In the genomic region with DNA sequence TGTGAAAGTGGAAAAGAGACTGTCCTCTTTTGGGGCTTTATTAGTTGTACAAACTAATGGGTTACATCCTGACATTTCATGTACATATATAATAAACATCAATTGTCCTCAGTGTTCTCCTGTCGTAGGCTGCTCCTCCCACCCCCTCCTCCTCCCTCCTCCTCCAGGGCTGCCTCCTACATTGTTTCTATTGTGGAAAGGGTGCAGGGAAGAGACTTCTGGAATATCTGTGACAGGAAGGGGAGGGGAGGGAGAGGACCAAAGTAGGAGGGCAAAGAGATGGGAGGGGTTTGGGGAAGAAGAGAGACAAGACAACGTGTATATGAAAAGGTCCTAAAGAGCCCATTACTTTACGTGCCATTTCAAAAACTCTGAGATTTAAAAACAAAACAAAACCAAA, we compare ENCODE assay signal across 21 mouse cellular contexts.
A peak's percentile ranks its signal among the peaks of the same experiment; 100 is the strongest.
DNase-seq lines count a peak whose midpoint lies in the region; ATAC-seq and TF ChIP-seq lines count a peak whose summit lies in the region.
"Had no signal": no experiment of that assay in that cellular context is flagged by ENCODE, and none has a peak within 500 bp of the region (broad histone marks: within the 10 kb centered on the region; RNA-seq: fewer than 3 reads in every experiment).

No protein-coding gene starts in this region.

- DNase-seq in kidney, postnatal 25 days = no peak
- DNase-seq in stomach, postnatal 0 days (ENCODE audit: low spot score) = no peak
- DNase-seq: adrenal gland, postnatal 10 days; cerebellum, adult 18-20 months; cerebellum, postnatal 25 days; gastrocnemius, adult 2 months; layer of hippocampus, adult 9-11 months; liver, embryonic 13.5 days; right cerebral cortex, adult 18-20 months; right cerebral cortex, postnatal 4 days; thymus, adult 18-20 months had no signal

- no peaks in the 10 kb centered on the region for H3K36me3 ChIP-seq in forebrain, embryonic 15.5 days
- H3K36me3 ChIP-seq in forebrain, embryonic 12.5 days (replicated peaks) = no peaks in the 10 kb centered on the region
- H3K36me3 ChIP-seq in kidney, embryonic 15.5 days = no peaks in the 10 kb centered on the region
- no peaks in the 10 kb centered on the region for H3K36me3 ChIP-seq in stomach, embryonic 16.5 days (ENCODE audit: control insufficient read depth, insufficient read depth, low read length)
- no peaks in the 10 kb centered on the region for H3K36me3 ChIP-seq in stomach, postnatal 0 days (ENCODE audit: control insufficient read depth, insufficient read depth, low read length)
- H3K36me3 ChIP-seq: embryonic facial prominence, embryonic 12.5 days; heart, embryonic 10.5 days; limb, embryonic 13.5 days; liver, embryonic 13.5 days; neural tube, embryonic 13.5 days had no signal

- H3K9me3 ChIP-seq in forebrain, embryonic 15.5 days = no peaks in the 10 kb centered on the region
- no peaks in the 10 kb centered on the region for H3K9me3 ChIP-seq in forebrain, embryonic 12.5 days
- no peaks in the 10 kb centered on the region for H3K9me3 ChIP-seq in kidney, embryonic 15.5 days (replicated peaks)
- H3K9me3 ChIP-seq in stomach, embryonic 16.5 days (replicated peaks; ENCODE audit: control insufficient read depth, low read length) = no peaks in the 10 kb centered on the region
- no peaks in the 10 kb centered on the region for H3K9me3 ChIP-seq in stomach, postnatal 0 days (ENCODE audit: control insufficient read depth, low read length)
- H3K9me3 ChIP-seq: embryonic facial prominence, embryonic 12.5 days; heart, embryonic 10.5 days; limb, embryonic 13.5 days; liver, embryonic 13.5 days; neural tube, embryonic 13.5 days had no signal

- 23% methylated on average over 3 of the region's 3 CpGs for WGBS in forebrain, embryonic 15.5 days
- WGBS in forebrain, embryonic 12.5 days = 37% methylated on average over 3 of the region's 3 CpGs
- 29% methylated on average over 3 of the region's 3 CpGs for WGBS in kidney, embryonic 15.5 days
- WGBS in stomach, embryonic 16.5 days = 31% methylated on average over 3 of the region's 3 CpGs
- 31% methylated on average over 3 of the region's 3 CpGs for WGBS in stomach, postnatal 0 days

- TF ChIP-seq CTCF in stomach, postnatal 0 days (IDR thresholded peaks at IDR 0.05; ENCODE audit: low read depth) = no peak

- no peak for TF ChIP-seq EP300 in stomach, postnatal 0 days (optimal IDR thresholded peaks at IDR 0.05)

- H3K27me3 ChIP-seq in forebrain, embryonic 15.5 days = no peaks in the 10 kb centered on the region
- no peaks in the 10 kb centered on the region for H3K27me3 ChIP-seq in forebrain, embryonic 12.5 days
- H3K27me3 ChIP-seq in kidney, embryonic 15.5 days = no peaks in the 10 kb centered on the region
- H3K27me3 ChIP-seq in stomach, embryonic 16.5 days (ENCODE audit: control insufficient read depth, insufficient read depth, low read length) = no peaks in the 10 kb centered on the region
- no peaks in the 10 kb centered on the region for H3K27me3 ChIP-seq in stomach, postnatal 0 days (ENCODE audit: control insufficient read depth, insufficient read depth, low read length)
- H3K27me3 ChIP-seq: embryonic facial prominence, embryonic 12.5 days; limb, embryonic 13.5 days; liver, embryonic 13.5 days; neural tube, embryonic 13.5 days had no signal

- ATAC-seq in forebrain, embryonic 15.5 days (replicated peaks) = 0 out of 2 replicates have a peak, but pooled peaks have one; percentile 48
- ATAC-seq in forebrain, embryonic 12.5 days (ENCODE audit: low FRiP score) = no peak
- peak; percentile 56; the same call in 1 of the 2 replicates for ATAC-seq in kidney, embryonic 15.5 days (replicated peaks; ENCODE audit: low FRiP score)
- ATAC-seq in stomach, embryonic 16.5 days (ENCODE audit: insufficient read depth, low FRiP score) = no peak
- ATAC-seq in stomach, postnatal 0 days (ENCODE audit: low FRiP score, low TSS enrichment) = no peak
- ATAC-seq in megakaryocyte-erythroid progenitor cell, adult 5-6 weeks (replicated peaks; ENCODE audit: low FRiP score, low TSS enrichment, poor library complexity, severe bottlenecking) = no peak

- no peak overlapping the region for H3K9ac ChIP-seq in forebrain, embryonic 15.5 days (replicated peaks)
- no peak overlapping the region for H3K9ac ChIP-seq in forebrain, embryonic 12.5 days
- no peak overlapping the region for H3K9ac ChIP-seq in kidney, embryonic 15.5 days
- no peak overlapping the region for H3K9ac ChIP-seq in stomach, embryonic 16.5 days (ENCODE audit: low read length)
- H3K9ac ChIP-seq in stomach, postnatal 0 days (ENCODE audit: low read length) = no peak overlapping the region
- H3K9ac ChIP-seq: embryonic facial prominence, embryonic 12.5 days; limb, embryonic 13.5 days; liver, embryonic 13.5 days; neural tube, embryonic 13.5 days had no signal

- H3K4me1 ChIP-seq in forebrain, embryonic 15.5 days = peaks cover 8% of the 10 kb centered on the region; the same call in 1 of the 2 replicates
- peaks cover 5% of the 10 kb centered on the region; the same call in 1 of the 2 replicates for H3K4me1 ChIP-seq in forebrain, embryonic 12.5 days
- peaks cover 6% of the 10 kb centered on the region; the same call in 1 of the 2 replicates for H3K4me1 ChIP-seq in kidney, embryonic 15.5 days
- no peaks in the 10 kb centered on the region for H3K4me1 ChIP-seq in stomach, embryonic 16.5 days (ENCODE audit: control insufficient read depth, insufficient read depth, low read length)
- no peaks in the 10 kb centered on the region for H3K4me1 ChIP-seq in stomach, postnatal 0 days (replicated peaks; ENCODE audit: control insufficient read depth, insufficient read depth)
- H3K4me1 ChIP-seq: embryonic facial prominence, embryonic 12.5 days; limb, embryonic 13.5 days; liver, embryonic 13.5 days; neural tube, embryonic 13.5 days had no signal

- H3K4me2 ChIP-seq in forebrain, embryonic 15.5 days (replicated peaks) = no peak overlapping the region
- no peak overlapping the region for H3K4me2 ChIP-seq in forebrain, embryonic 12.5 days
- no peak overlapping the region for H3K4me2 ChIP-seq in kidney, embryonic 15.5 days
- H3K4me2 ChIP-seq in stomach, embryonic 16.5 days (ENCODE audit: low read depth, low read length) = no peak overlapping the region
- no peak overlapping the region for H3K4me2 ChIP-seq in stomach, postnatal 0 days (replicated peaks; ENCODE audit: low read depth)
- H3K4me2 ChIP-seq: embryonic facial prominence, embryonic 12.5 days; limb, embryonic 13.5 days; liver, embryonic 13.5 days; neural tube, embryonic 13.5 days had no signal

- H3K4me3 ChIP-seq in forebrain, embryonic 15.5 days = no peak overlapping the region
- H3K4me3 ChIP-seq in forebrain, embryonic 12.5 days (replicated peaks) = no peak overlapping the region
- no peak overlapping the region for H3K4me3 ChIP-seq in kidney, embryonic 15.5 days (replicated peaks)
- no peak overlapping the region for H3K4me3 ChIP-seq in stomach, embryonic 16.5 days (replicated peaks; ENCODE audit: low read length)
- no peak overlapping the region for H3K4me3 ChIP-seq in stomach, postnatal 0 days (ENCODE audit: low read depth, low read length)
- H3K4me3 ChIP-seq: embryonic facial prominence, embryonic 12.5 days; gastrocnemius, adult 2 months; heart, embryonic 10.5 days; limb, embryonic 13.5 days; liver, embryonic 13.5 days; myocyte; neural tube, embryonic 13.5 days had no signal

- no peak overlapping the region for H3K27ac ChIP-seq in forebrain, embryonic 15.5 days (replicated peaks)
- H3K27ac ChIP-seq in forebrain, embryonic 12.5 days = no peak overlapping the region
- no peak overlapping the region for H3K27ac ChIP-seq in kidney, embryonic 15.5 days
- H3K27ac ChIP-seq in stomach, embryonic 16.5 days (ENCODE audit: low read length) = 0 out of 2 replicates have a peak overlapping the region, but pooled peaks have one; percentile 9
- H3K27ac ChIP-seq in stomach, postnatal 0 days (replicated peaks) = no peak overlapping the region
- H3K27ac ChIP-seq: embryonic facial prominence, embryonic 12.5 days; gastrocnemius, adult 2 months; heart, embryonic 10.5 days; limb, embryonic 13.5 days; liver, embryonic 13.5 days; neural tube, embryonic 13.5 days had no signal

Comparison
In these comparisons a context has a peak if more than half of its experiments do, and no peak if none do; other contexts are left out.
1. ATAC-seq: peak in forebrain, embryonic 15.5 days (single experiment) and kidney, embryonic 15.5 days (single experiment); none in forebrain, embryonic 12.5 days (single experiment), stomach, embryonic 16.5 days (single experiment), stomach, postnatal 0 days (single experiment) and megakaryocyte-erythroid progenitor cell, adult 5-6 weeks (single experiment).